Mouse (Mus musculus) cerebellum, postnatal 4 days (tissue): Measurements from ENCODE around the gene Slc25a42.

Source experiments
- DNase-seq, 2 experiments: peaks; one replicate each; pipeline ENCODE4 v3.0.0; 2022; ENCODE audit warnings: low spot score in 2 of 2, mixed read lengths in 1 of 2

Gene Slc25a42

DNA sequence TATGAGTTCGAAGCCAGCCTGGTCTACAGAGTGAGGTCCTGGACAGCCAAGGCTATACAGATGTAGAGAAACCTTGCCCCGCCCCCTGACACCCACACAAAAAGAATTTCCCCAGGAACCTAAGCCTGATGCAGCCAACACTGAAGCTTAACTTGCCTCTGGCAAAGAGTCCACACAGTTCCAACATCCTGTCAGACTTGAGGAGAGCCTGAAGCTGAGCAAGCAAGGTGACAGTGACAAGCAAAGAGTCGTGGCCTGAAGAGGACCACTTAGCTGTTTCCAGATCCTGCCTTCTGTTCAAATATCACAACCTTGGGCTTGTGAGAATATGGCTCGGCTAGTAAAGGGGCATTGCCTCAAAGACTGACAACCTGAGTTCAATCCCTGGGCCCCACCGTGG, 3.0 kb upstream of the Slc25a42 start:
- DNase-seq = no peak

DNA sequence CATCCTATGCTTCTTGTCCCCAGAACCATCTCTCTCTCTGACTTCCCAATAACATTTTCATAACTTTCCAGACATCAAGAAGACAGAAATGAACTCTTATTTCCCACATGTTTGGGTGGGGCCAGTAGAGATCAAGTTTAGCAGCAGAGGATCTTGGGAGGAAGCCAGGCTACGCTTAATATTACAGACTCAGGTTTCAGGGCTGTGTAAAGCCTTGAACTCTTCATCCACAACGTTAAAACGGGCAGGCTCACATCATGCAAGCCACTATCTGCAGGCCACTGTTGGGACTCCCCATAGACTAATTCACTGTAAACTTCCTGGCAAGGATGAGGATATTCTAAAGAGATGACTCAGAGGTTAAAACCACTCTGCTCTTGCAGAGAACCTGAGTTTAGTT, 2.3 kb upstream of the Slc25a42 start:
- no peak for DNase-seq

DNA sequence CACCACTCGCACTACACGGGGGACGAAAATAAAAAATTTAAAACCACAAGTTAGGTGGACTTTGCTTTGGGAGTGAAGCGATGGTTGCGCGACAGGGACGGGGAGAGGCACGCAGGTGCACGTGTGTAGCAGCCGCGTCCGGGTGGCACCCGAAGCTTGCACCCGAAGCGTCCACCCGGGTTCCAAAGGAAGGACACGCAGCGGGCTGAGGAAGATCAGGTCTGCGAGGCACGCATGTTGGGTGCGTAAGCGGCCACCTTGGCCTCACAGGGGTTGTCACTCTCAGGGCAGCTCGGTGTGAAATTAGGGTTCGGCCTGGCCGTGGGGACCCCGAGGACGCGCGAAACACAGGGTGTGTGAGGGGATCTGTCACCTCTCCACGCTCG, 386 bp downstream of the Slc25a42 start:
- no peak for DNase-seq

DNA sequence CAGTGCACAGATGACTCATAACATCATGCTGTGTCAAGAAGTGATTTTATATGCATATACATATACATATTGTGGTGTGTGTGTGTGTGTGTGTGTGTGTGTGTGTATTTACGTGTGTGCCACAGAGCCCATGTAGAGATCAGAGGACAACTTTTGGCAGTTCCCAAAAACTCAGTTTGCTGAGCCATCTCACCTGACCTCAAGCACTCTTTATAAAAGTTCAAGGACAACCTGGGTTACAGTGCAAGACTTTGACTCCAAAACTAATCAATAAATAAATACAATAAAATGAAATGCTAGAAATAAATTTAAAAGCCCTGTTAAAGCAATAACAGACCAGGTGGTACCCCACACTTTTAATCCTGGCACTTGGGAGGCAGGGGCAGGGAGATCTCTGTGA, 830 bp downstream of the Slc25a42 start:
- no peak for DNase-seq

DNA sequence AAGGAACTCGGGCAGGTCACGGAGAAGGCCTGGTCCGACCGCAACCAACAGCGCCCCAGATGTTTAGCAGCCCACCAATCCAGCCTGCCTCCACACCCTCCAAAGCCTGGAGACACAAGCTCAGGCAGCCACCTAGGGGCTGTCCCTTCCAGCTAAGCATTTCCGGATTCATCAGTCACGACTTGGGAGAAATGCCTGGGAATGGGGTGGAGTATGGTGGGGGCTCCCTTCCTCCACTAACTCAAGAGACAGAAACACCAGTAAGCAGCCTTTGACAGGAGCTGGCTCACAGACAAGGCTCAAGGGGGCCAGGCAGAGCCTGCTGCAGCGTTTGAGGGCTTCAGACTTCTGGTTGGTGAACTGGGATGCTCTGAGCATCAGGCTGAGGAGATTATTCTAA, 1.6 kb downstream of the Slc25a42 start:
- no peak for DNase-seq

DNA sequence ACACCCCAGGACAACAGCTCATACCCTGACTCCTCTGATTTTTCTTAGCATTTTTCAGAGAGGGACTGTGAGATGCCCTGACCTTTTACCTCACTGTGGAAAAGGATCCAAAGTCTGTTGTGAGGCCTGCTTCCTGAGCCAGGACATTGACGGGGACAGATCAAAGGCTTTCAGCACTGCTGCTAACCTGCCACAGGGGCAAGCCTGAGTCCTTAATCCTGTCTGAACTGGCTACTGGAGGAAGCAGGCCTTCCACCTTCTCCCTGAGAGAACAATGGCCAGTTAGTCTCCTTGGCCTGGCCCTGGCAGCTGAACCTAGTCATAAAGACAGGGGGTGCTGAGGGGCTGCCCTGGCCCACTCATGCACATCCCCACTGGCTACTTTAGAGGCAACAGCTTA, 4.0 kb downstream of the Slc25a42 start:
- no peak for DNase-seq

DNA sequence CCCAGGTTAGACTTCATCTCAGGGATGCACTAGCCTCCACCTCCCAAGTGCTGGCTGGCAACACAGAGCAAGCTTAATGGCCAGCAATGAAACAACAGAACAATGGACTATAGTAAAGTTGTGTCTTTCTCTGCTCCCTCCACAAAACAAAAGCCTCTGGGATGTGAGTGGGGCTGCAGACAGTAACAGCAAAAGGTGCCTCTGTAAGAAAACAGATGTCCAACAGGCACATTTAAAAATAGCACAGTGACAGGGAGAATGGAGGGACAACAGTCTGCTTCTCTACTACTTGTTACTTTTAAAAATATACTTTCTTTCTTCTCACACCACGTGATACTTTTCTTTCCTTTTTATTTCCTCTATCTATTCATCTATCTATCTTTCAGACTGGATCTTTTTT, 7.3 kb downstream of the Slc25a42 start:
- no peak for DNase-seq

DNA sequence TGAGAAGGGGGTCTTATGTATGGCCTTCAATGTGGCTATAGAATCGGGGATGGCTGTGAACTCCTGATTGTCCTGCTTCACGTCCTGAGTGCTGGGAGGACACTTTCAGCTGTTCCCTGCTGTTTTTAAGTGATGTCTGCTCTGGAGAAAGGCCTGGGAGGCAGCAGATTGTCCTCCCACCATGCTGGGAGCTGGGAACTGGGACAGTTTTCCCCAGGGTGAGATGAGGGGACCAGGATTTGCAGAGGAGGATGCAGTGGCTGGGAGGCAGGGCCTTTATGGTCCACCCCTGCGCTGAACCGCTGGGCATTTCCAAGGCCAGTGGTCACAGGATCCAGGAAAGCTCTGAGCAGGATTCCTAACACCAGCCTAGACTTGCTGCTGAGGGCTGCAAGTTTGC, 9.0 kb downstream of the Slc25a42 start:
- DNase-seq = no peak

DNA sequence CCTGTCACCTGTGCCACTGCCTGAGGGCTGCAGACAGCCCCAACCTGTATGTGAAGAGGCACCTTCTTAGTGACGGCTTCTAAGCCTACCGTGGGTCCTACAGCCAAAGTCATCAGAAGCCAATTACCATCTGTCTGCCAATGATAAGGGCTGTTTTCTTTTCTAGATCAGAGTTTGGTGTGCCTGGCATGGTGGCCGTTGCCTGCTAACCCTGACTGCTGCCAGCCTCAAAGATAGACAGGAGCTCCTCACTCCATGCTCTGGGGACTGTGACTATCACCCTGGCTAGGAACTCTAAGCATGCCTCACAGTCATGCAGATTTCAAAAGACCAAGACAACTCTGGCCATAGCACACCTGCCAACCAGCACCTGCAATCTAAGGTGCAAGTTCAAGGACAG, 10.7 kb downstream of the Slc25a42 start:
- no peak for DNase-seq

DNA sequence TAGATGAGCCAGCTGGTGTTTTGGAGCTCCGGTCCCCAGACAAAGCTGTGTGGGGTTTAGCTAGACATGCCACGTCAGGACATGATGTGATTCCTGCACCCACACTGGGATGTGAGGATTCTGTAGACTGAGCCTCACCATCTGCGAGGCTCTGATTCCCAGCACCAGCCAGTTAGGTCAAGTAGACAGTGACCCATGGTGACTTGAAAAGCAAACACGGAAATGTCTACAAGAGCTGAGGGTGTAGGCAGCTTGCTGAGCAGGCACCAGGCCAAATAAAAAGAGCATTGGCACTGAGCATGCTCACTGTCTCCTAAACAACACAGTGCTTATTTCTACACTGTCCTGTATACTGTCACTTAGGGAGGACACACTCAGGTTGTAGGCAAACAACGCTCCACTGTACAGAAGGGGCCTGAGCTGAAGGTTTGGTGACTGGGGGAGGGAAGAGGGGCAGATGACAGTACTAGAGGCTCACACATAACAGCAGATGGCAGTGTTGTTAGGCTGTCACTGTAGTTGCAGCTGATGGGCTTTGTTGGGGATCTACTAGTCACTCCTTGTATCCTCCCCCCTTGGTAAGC, 11.9 kb downstream of the Slc25a42 start:
- DNase-seq = peak in 1 of 2 experiments; percentile 28

DNA sequence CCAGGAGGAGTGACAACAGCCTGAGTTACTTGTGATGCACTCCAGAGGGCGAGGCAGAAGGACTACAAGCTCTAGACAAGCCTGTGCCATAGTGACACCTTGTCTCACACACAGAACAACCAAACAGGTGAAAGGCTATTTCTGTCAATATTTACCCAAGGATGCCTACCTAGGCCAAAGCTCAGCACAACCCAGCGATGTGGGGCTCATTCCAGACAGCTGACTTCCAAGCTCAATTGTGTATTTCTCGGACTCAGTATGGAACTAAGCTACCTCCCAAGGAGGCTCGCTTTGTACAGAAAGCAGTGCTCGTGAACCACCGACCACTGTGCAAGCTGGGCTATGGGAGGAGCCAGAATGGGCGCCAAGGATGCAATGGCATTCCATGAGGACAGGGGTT, 14.5 kb downstream of the Slc25a42 start:
- DNase-seq = no peak

DNA sequence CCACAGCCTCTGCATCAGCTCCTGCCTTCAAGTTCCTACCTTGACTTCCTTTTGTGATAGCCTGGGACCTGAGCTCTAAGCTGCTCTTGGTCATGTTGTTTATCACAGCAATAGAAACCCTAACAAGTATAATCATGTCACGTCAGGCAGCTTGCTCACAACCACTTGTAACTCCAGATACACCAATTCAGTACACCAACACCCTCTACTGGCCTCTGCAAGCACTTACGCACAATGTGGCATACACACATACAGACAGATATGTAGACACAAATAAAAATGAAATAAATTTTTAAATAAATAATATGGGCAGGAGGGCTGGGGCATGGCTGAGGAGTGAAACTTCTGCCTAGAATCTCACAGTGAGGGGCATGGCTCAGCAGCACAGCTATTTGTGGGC, 16.3 kb downstream of the Slc25a42 start:
- DNase-seq = no peak

DNA sequence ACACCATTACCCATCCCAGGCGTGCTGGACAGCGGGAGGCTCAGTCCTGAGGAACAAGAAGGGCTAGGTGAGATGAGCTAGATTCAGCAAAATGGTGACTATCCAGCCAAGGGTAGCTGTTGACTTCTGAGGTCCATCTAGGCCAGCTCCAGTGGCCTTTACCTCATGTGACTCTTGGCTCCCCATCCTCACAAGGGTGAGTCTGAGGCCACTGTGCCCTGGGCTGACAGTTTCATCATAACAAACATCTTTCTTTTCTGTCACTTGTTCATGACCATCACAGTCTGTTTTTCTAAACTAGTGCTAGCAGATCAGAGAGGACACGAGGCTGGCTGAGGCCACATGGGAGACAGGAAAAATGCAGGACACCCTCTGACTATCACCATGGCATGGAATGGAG, 17.9 kb downstream of the Slc25a42 start:
- no peak for DNase-seq

DNA sequence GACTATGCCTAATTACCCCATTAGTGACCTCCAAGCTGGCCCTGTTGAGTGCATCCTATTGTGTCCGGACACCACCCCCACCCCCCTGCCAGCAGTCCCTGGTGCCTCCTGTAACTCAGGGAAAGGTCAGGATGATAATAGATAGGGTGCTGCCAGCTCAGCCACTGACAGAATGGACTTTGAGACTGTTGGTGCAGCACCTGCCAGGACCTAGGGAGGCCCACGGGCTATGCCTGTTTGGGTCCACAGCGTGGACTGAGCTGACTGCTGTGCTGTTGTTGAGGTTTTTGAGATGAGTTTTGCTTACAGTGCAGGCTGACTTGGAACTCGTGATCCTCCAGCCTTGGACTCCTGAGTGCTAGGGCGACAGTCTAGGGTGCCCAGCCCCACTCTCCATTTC, 18.9 kb downstream of the Slc25a42 start:
- no peak for DNase-seq

DNA sequence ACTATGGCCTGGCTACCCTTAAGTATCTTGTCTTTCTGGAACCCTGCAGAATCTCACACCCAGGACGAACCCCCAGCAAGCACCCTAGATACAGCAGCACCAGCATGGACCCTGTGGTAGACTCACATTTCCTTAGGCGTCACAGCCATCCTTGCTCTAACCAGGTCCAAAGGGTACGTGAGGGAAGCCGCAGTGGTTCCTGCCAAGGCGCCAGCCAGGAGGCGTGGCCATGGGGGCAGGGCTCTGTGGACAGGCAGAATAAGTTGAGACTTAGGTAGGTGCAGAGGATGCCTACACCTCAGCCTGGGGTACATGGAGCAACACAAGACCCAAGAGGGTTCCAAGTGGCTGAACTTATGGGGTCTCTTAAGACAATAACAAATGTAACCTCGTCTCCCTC, 23.4 kb downstream of the Slc25a42 start:
- DNase-seq = no peak

DNA sequence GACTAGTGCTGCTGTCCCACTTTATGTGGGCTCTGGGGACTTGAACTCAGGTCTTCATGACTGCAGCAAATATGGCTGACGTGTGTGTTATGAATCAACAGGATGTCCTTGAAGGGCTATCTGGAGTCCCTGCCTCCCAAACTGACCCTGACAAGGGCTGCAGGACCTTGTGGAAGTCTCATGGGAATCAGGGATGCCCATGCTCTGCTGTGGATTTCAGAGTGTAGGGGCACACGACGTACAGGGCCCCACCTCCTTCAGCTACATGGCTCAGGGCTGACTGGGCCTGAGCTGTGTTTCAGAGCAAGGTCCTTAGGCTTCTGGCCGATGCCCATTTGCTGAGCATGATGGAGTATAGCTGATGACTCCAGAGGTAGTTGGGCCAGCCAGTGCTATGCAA, 28.9 kb downstream of the Slc25a42 start:
- no peak for DNase-seq

DNA sequence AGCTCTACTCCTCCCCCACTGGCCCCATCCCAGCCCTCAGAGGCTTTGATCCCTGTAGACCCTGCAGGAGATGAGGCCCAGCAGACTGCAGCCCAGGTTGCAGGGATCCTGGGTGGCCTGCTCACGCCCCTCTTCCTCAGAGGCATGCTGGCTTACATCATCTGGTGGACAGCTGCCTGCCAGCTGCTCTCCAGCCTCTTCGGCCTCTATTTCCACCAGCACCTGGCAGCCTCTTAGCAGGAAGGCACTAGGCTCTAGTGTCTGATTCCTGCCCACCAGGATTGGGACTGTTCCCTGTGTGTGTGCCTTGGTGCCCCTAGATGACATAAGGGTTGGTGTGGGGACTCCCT, 30.2 kb downstream of the Slc25a42 start:
- no peak for DNase-seq

DNA sequence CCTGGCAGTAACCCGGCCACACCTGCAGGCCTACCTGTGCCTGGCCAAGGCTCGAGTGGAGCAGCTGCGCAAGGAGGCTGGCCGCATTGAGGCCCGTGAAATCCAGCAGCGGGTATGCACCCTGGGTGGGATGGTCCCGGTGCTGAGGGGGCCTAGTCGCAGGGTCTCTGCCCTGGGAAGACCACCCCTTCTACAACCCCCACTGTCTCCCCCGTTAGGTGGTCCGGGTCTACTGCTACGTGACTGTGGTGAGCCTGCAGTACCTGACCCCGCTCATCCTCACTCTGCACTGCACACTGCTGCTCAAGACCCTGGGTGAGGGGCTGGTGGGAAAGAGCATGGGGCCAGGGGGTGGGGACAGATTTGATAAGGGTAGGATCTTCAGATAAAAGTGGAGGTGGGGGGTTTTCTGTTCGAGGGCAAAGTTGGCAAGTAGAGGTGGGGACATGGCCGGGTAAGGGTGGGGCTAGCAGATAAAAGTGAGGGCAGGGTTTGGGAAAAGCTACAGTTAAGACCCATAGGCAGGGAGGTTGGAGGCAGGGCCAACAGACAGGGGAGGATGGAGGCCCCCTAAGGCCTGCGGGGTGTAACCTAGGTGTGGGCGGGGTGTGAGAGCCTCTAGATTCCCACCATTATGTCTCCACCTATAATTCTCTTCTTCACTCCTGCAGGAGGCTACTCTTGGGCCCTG, 30.7 kb downstream of the Slc25a42 start:
- no peak for DNase-seq

DNA sequence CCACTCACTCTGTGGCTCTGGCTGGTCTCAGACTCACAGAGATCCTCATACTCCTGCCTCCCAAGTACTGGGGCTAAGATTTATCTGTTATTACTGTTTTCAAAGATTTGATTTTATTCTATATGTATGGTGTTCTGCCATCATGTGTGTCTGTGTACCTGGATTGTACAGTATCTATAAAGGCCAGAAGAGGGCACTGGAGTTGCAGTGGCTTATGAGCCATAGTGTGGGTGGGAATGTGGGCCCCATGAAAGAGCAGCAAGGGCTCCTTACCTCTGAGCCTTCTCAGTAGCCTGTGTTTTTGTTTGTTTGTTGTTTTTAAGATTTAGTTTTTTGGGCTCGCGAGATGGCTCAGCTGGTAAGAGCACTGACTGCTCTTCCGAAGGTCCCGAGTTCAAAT, 33.0 kb downstream of the Slc25a42 start:
- DNase-seq = no peak

DNA sequence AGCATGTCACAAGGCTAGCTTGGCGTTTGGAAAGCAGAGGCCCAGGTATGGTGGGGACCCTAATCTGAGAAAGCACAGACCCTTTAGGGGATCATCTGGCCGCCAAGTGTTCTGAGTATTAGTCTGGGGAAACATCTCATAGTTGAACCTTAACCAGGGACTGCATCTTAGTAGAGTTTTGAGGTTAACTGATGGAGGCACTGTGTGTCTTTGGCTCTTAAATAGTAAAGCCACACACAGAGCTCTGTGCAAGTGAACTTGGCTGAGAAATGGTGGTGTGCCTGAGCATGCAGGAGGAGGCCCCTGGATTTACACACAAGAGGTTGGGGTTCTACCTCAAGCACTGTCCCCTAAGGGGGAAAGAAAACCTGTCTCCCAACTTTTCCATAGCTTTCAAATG, 33.9 kb downstream of the Slc25a42 start:
- DNase-seq = no peak

DNA sequence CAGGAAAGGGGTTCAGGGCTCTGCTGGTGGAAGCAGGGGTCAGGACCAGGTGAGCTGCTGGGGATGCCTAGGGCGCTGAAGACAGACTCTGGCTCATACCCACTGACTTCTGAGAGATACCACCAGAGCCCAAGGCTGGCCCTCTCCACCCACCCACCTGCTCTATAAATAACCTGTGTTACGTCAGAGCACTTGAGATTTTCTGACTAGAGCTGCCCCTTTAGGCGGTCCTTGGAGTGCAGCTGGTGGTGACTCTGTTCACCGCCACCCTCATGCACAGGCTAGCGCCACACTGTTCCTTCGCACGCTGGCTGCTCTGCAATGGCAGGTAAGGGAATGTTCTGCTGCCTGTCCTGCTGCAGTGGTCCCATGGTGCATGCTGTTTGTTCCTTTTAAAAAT, 38.0 kb downstream of the Slc25a42 start:
- DNase-seq = no peak

DNA sequence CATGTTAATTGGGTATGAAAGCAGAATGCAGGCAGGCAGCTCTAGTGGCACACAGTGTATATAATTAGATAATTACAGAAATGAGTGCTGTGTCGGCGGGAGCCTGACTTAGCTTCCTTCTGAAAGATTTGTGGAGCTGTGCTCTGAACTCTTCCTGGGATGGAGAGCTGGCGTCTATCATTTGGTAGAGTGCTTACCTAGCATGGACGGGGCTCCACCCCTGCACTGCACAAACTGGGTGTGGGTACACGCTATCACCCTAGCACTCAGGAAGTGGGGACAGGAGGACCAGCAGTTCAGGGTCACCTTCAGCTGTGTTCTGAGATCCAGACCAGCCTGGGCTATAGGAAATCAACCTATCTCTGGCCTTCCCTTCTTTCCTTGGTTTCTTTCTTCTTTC, 38.8 kb downstream of the Slc25a42 start:
- DNase-seq = no peak

DNA sequence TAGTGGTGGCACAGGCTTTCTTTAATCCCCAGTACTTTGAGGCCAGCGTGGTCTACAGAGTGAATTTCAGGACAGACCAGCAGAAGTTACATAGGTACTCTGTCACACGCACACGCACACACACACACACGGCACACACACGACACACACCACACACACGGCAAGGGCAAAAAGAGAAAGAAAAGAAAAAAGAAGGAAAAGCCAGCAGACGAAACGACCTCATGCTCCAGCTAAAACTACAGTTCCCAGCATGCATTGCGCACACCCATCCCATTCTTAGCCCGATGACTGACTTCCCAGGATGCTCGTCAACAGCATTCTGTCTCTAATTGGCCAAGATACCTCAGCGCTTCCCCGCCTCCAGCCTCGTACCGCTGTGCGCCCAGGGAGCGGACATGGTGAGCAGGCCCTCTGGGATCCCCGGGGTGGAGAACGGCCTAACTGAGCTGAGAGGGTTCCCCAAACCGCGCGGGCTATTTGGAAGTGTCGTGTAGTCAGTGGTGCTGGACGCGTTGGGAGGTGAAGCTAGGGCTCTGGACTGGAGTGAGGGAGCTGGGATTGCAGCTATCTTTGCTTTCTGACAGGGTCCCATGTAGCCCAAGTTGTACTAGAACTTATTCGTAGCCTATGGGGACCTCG, 39.9 kb downstream of the Slc25a42 start, which contains the start of gene Tmem161a:
TSS of gene Tmem161a (plus strand) at position 314 of the 639 bp plus-strand sequence.
- peak; percentile 56 to 83 for DNase-seq

DNA sequence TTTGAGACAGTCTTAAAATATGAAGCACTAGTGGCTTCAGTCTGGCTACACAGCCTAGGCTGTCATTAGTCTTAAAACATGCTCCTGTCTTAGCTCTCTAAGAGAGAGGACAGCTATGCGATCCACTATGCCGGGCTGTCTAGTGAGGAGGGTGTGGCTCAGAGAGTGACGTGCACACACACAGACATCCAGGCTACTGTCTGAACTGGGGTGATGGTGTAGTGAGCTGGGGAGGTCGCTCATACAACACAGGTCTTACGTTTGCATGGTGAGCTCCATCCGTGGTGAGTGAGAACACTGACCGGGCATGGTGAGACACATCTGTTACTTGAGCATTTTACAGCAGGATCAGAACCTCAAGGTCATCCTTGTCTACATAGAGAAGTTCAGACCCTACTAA, 40.9 kb downstream of the Slc25a42 start:
- DNase-seq = no peak
